10 mouse cellular contexts compared by ENCODE assay signal in the genomic region with DNA sequence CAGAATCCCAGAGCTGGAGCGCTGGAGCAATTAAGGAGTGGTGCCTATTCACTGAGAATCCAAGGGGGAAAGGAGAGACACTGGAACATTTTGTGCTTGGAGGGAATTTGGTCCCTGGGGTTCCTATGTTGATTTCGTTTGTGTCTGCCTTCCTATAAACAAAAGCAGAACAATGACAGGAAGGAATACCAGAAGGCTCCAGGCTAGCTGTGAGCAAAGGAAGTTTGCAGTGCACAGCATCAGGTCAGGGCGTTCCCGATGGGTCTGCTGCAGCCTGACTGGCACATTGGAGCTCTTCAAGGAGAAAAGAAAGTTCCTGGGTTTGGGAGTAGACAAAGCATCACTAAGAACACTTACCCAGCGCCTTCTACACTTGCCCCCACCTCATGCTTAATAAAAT. TPM values are rescaled to one million over a fixed set of nuclear protein-coding genes. Genes with fewer than 3 reads are reported as not detected.
A peak's percentile ranks its signal among the peaks of the same experiment; 100 is the strongest.
DNase-seq lines count a peak whose midpoint lies in the region; ATAC-seq and TF ChIP-seq lines count a peak whose summit lies in the region.
"Had no signal": no experiment of that assay in that cellular context is flagged by ENCODE, and none has a peak within 500 bp of the region (broad histone marks: within the 10 kb centered on the region; RNA-seq: fewer than 3 reads in every experiment).

No protein-coding gene starts in this region.

- ATAC-seq in intestine, embryonic 14.5 days (replicated peaks; ENCODE audit: low FRiP score, low TSS enrichment, low read depth): no peak
- no peak for ATAC-seq in intestine, postnatal 0 days
- no peak for ATAC-seq in forebrain, embryonic 14.5 days
- ATAC-seq in kidney, embryonic 15.5 days (replicated peaks; ENCODE audit: low FRiP score): no peak
- ATAC-seq in midbrain, postnatal 0 days (ENCODE audit: low FRiP score): no peak

- H3K4me2 ChIP-seq in intestine, embryonic 14.5 days (ENCODE audit: low read length): peak overlapping the region; percentile 79; the same call in 1 of the 2 replicates
- H3K4me2 ChIP-seq in intestine, postnatal 0 days (replicated peaks; ENCODE audit: low read depth): no peak overlapping the region; the same call in 1 of the 2 replicates
- H3K4me2 ChIP-seq in forebrain, embryonic 14.5 days (ENCODE audit: low read length): peak overlapping the region; percentile 99
- H3K4me2 ChIP-seq in kidney, embryonic 15.5 days: peak overlapping the region; percentile 97
- H3K4me2 ChIP-seq in midbrain, postnatal 0 days (ENCODE audit: low read depth, low read length, poor library complexity, severe bottlenecking): peak overlapping the region; percentile 80

- H3K27me3 ChIP-seq in intestine, embryonic 14.5 days (replicated peaks; ENCODE audit: control insufficient read depth, insufficient read depth, low read length): peaks cover 20% of the 10 kb centered on the region
- peaks cover 24% of the 10 kb centered on the region for H3K27me3 ChIP-seq in intestine, postnatal 0 days (replicated peaks; ENCODE audit: control insufficient read depth, insufficient read depth, low read length)
- H3K27me3 ChIP-seq in forebrain, embryonic 14.5 days (replicated peaks; ENCODE audit: control insufficient read depth, insufficient read depth, low read length): no peaks in the 10 kb centered on the region
- peaks cover 25% of the 10 kb centered on the region for H3K27me3 ChIP-seq in kidney, embryonic 15.5 days
- H3K27me3 ChIP-seq in midbrain, postnatal 0 days (ENCODE audit: insufficient read depth, low read length): no peaks in the 10 kb centered on the region

- no peaks in the 10 kb centered on the region for H3K4me1 ChIP-seq in intestine, embryonic 14.5 days (replicated peaks; ENCODE audit: control insufficient read depth, insufficient read depth, low read length)
- no peaks in the 10 kb centered on the region for H3K4me1 ChIP-seq in intestine, postnatal 0 days (replicated peaks; ENCODE audit: control insufficient read depth, insufficient read depth, low read length)
- no peaks in the 10 kb centered on the region for H3K4me1 ChIP-seq in forebrain, embryonic 14.5 days (ENCODE audit: control insufficient read depth, insufficient read depth, low read length)
- H3K4me1 ChIP-seq in kidney, embryonic 15.5 days: peaks cover 10% of the 10 kb centered on the region
- H3K4me1 ChIP-seq in midbrain, postnatal 0 days (ENCODE audit: insufficient read depth, low read length): peaks cover 5% of the 10 kb centered on the region

- H3K9me3 ChIP-seq in intestine, embryonic 14.5 days (ENCODE audit: control insufficient read depth, low read length): no peaks in the 10 kb centered on the region
- H3K9me3 ChIP-seq in intestine, postnatal 0 days (ENCODE audit: control insufficient read depth): no peaks in the 10 kb centered on the region
- no peaks in the 10 kb centered on the region for H3K9me3 ChIP-seq in forebrain, embryonic 14.5 days (replicated peaks; ENCODE audit: control insufficient read depth, low read length)
- no peaks in the 10 kb centered on the region for H3K9me3 ChIP-seq in kidney, embryonic 15.5 days (replicated peaks)
- H3K9me3 ChIP-seq in midbrain, postnatal 0 days (ENCODE audit: low read length): no peaks in the 10 kb centered on the region

- WGBS in intestine, embryonic 14.5 days: 17% methylated on average over 5 of the region's 5 CpGs
- WGBS in intestine, postnatal 0 days: 19% methylated on average over 5 of the region's 5 CpGs
- WGBS in forebrain, embryonic 14.5 days: 9% methylated on average over 5 of the region's 5 CpGs
- 20% methylated on average over 5 of the region's 5 CpGs for WGBS in kidney, embryonic 15.5 days
- WGBS in midbrain, postnatal 0 days: 20% methylated on average over 5 of the region's 5 CpGs

- no peak for DNase-seq in intestine, embryonic 14.5 days (ENCODE audit: low spot score)
- no peak for DNase-seq in forebrain, embryonic 14.5 days (ENCODE audit: low spot score)
- DNase-seq in midbrain, postnatal 0 days (ENCODE audit: low spot score): peak; percentile 27
- no peak for DNase-seq in T-cell, adult 2 months (ENCODE audit: low spot score)
- DNase-seq in cerebellum, postnatal 4 days (ENCODE audit: low spot score in 2 of 2): no peak
- no peak for DNase-seq in layer of hippocampus, adult 8-10 months (ENCODE audit: low spot score in 2 of 2)
- DNase-seq: thymus, postnatal 25 days had no signal

- H3K36me3 ChIP-seq in intestine, embryonic 14.5 days (ENCODE audit: control insufficient read depth, insufficient read depth, low read length): no peaks in the 10 kb centered on the region
- no peaks in the 10 kb centered on the region for H3K36me3 ChIP-seq in intestine, postnatal 0 days (ENCODE audit: control insufficient read depth, insufficient read depth)
- no peaks in the 10 kb centered on the region for H3K36me3 ChIP-seq in forebrain, embryonic 14.5 days (ENCODE audit: control insufficient read depth, insufficient read depth, low read length)
- no peaks in the 10 kb centered on the region for H3K36me3 ChIP-seq in kidney, embryonic 15.5 days
- no peaks in the 10 kb centered on the region for H3K36me3 ChIP-seq in midbrain, postnatal 0 days (ENCODE audit: insufficient read depth, low read length)

- no peak overlapping the region for H3K9ac ChIP-seq in intestine, embryonic 14.5 days (ENCODE audit: low read length)
- no peak overlapping the region for H3K9ac ChIP-seq in intestine, postnatal 0 days (ENCODE audit: low read depth, low read length)
- no peak overlapping the region for H3K9ac ChIP-seq in forebrain, embryonic 14.5 days (ENCODE audit: low read length)
- H3K9ac ChIP-seq in kidney, embryonic 15.5 days: no peak overlapping the region
- peak overlapping the region; percentile 83 for H3K9ac ChIP-seq in midbrain, postnatal 0 days (replicated peaks; ENCODE audit: low read length, poor library complexity, severe bottlenecking)

- H3K27ac ChIP-seq in intestine, embryonic 14.5 days (ENCODE audit: low read depth): no peak overlapping the region
- no peak overlapping the region for H3K27ac ChIP-seq in intestine, postnatal 0 days (ENCODE audit: low read depth, low read length)
- no peak overlapping the region for H3K27ac ChIP-seq in forebrain, embryonic 14.5 days (ENCODE audit: low read depth, low read length)
- no peak overlapping the region for H3K27ac ChIP-seq in kidney, embryonic 15.5 days
- H3K27ac ChIP-seq in midbrain, postnatal 0 days (ENCODE audit: low read depth, low read length): no peak overlapping the region

- TF ChIP-seq CTCF in intestine, postnatal 0 days (IDR thresholded peaks at IDR 0.05; ENCODE audit: low read depth): no peak
- no peak for TF ChIP-seq CTCF in midbrain, postnatal 0 days (IDR thresholded peaks at IDR 0.05)

- H3K4me3 ChIP-seq in intestine, embryonic 14.5 days (ENCODE audit: low read depth, low read length): peak overlapping the region; percentile 44
- no peak overlapping the region for H3K4me3 ChIP-seq in intestine, postnatal 0 days (ENCODE audit: low read depth, low read length)
- H3K4me3 ChIP-seq in forebrain, embryonic 14.5 days (ENCODE audit: low read depth, low read length): peak overlapping the region; percentile 61
- H3K4me3 ChIP-seq in kidney, embryonic 15.5 days (replicated peaks): peak overlapping the region; percentile 45; the same call in 1 of the 2 replicates
- peak overlapping the region; percentile 86 for H3K4me3 ChIP-seq in midbrain, postnatal 0 days (ENCODE audit: low read depth, low read length)

RNA-seq across cellular contexts. Expression of a gene that starts 1.9 kb away (rescaled TPM):
- 3.4 and 4.7 TPM in 2 replicates for polyA plus RNA-seq in intestine, embryonic 14.5 days (2014; fragmentation: Nextera tagmentation; extraction: Ambion mirVana)
- polyA plus RNA-seq in intestine, postnatal 0 days (2015; fragmentation: Nextera tagmentation; extraction: Ambion mirVana): 0.53 and 0.64 TPM in 2 replicates
- polyA plus RNA-seq in forebrain, embryonic 14.5 days (2014; fragmentation: Nextera tagmentation; extraction: Ambion mirVana): 7.7 and 14.4 TPM in 2 replicates
- 2.3 and 2.7 TPM in 2 replicates for polyA plus RNA-seq in kidney, embryonic 15.5 days (2015; fragmentation: Nextera tagmentation; extraction: Ambion mirVana)
- 40.7 and 43.1 TPM in 2 replicates for total RNA-seq in midbrain, postnatal 0 days (2014; rRNA removed)
- polyA plus RNA-seq in midbrain, postnatal 0 days (2015; fragmentation: Nextera tagmentation; extraction: Ambion mirVana): 63.8 and 66.1 TPM in 2 replicates
- 100 to 1,000 TPM; 109 to 131 (median 125) TPM for total RNA-seq in layer of hippocampus, adult 8-10 months (2022)
- total RNA-seq: megakaryocyte, adult 5-6 weeks had no signal
